Mouse (Mus musculus) olfactory bulb, adult 2 months (tissue): ENCODE results near the gene Tfam.

Source experiments
- CTCF ChIP-seq: fragments of 200-500 bp; IDR thresholded peaks from 2 replicates; pipeline ENCODE4 v1.5.1; 2012; ENCODE audit warnings: low read depth, mild to moderate bottlenecking, low read length, moderate library complexity; ENCODE audit not compliant: insufficient read depth
- POLR2A ChIP-seq: fragments of 200-500 bp; IDR thresholded peaks from 2 replicates; pipeline ENCODE4 v1.6.1; 2012; ENCODE audit warnings: mild to moderate bottlenecking, low read depth, low read length, moderate library complexity; ENCODE audit not compliant: insufficient read depth

GRCm38 (mm10) chr10:71234071-71234470 lies 4.0 kb downstream of the Tfam start:
- TF ChIP-seq POLR2A, result no peak
- no peak for TF ChIP-seq CTCF
